Mouse (Mus musculus) cerebellum, adult (tissue): ENCODE data around the gene Pknox1.
"Not testable (repeated sequence)": the region's sequence is repeated elsewhere in the genome, so short reads cannot be mapped to it uniquely, and the experiment has no call there.

ENCODE experiments used
- ATAC-seq: cut with Nextera tagmentation; 2 replicates; pipeline ENCODE4 v1.9.2; 2017; ENCODE audit warnings: mild to moderate bottlenecking, moderate library complexity, mixed read lengths; ENCODE audit not compliant: insufficient number of reproducible peaks, low FRiP score, low TSS enrichment

Pknox1 gene

DNA sequence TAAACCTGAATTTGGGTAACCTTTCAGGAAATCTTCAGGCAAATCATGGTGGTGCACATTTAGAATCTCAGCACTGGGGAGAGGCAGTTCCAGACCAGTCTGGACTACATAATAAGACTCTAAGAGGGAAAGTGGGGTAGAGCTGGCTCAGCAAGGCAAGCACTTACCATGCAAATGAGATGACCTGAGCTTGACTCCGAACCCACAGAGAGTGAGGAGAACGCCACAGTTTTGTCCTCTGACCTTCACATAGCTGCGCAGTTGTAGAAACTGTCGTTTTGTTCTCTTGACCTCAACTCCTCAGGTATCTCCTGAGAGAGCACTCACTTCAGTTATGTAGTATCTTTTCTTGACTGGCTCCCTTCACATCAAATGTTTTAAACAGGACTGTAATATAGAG, 24.2 kb downstream of the Pknox1 start:
- ATAC-seq, result no peak

DNA sequence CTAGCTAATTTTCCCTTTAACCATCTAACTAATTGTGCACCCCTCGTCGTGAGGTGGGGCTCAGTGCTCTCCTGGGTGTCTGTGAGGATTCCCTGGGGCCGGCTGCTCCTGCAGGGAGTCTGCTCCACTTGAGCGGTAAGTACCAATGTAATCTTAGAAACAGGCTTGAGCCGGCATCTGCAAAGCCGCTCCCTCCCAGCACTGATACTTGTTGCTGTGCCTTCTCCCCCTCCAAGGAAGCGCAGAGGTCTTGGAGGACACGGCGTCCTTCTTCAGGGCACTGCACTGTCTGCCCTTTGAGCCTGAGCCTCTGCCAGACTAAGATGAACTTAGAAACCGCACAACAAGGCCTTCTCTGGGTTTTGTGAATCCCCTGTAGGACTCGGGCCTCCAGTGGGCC, 26.3 kb downstream of the Pknox1 start:
- ATAC-seq, result no peak

DNA sequence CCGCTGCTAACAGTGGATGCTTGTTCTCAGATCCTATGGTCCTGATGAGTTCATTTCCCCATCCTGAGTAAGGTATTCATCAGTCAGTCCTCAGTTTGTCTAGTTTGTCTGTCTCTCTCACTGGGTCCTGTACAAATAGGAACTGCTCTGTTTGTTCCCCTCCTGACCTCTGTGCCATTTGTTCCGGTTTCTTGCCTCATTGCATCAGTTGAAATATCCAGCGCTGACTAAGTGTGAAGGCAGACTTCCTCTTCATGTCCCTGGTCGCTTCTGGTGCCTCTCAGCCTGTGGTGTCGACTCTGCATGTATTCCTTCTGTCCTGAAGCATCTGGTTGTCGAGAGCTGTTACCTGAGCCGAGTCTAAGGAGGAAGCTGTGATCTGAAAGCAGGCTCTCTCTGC, 30.1 kb downstream of the Pknox1 start:
- no peak for ATAC-seq

DNA sequence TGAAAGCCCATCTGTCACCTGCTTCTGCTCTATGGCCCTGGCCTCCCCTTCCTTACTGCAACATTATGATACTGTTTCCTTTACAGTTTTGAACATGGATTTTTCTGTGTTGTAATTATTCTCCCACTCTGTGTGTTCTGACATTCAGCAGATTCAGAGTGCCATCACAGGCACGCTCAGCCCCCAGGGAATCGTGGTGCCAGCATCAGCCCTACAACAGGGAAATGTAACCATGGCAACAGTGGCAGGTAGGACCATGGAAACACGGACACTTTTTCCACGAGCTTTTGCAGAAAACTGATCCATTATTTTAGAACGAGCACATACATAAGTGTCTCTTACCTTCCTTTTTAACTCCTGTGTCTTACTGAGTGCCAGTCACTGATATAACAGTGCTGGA, 30.5 kb downstream of the Pknox1 start:
- no peak for ATAC-seq

DNA sequence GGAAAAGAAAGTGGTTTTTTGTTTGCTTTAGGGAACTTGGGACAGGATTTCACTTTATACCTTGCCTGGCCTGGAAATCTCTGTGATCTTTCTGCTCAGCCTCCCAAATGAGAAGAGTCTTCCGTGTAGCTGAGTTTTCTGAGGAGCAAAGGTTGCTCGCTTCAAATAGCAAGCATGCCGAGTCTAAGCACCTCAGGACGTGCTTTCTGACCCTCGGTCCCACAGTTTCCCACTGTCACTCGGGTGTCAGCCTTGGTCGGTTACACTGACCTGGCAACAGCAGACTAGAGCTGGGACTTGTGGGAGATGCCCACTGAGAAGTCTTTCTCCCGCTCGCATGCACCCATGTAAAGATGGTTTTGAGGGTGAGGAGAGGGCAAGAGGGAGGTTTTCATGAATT, 33.4 kb downstream of the Pknox1 start:
- no peak for ATAC-seq

DNA sequence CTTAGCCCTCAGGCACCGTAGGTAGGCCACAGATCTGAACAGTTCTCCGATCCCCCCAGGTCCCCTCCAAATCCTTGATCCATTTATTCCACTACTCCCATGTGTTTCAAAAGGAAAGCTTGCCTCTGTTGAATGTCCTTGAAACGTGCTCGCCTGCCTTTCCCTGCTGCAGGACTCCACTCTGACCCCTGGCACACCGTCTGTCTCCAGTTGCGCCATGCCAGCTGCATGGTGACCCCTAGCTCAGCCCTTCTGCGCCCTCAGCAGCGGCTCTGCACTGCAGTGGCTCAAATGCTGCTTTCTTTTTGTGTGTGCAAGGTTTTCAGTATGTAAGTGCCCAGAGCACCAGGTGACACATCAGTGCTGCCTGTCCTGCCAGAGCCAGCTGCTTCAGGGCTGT, 34.1 kb downstream of the Pknox1 start:
- no peak for ATAC-seq

DNA sequence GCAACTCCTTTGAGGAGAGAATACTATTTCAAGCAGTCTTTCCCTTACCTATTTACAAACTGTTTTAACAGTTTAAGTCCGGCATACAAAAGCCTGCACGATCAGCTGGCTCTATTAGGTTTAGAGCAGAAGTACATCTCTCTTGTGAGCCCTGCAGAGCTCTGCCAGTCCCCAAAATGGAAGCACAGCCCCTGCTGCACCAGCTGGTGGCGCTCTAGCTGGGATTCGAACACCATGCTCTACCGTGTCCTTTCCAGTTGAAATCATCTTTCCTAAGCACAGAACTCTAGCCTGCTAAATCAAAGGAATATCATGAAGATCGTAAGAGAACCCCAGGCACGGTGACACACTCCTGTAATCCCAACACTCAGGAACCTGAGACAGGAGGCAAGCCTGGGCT, 41.9 kb downstream of the Pknox1 start:
- ATAC-seq, result no peak

DNA sequence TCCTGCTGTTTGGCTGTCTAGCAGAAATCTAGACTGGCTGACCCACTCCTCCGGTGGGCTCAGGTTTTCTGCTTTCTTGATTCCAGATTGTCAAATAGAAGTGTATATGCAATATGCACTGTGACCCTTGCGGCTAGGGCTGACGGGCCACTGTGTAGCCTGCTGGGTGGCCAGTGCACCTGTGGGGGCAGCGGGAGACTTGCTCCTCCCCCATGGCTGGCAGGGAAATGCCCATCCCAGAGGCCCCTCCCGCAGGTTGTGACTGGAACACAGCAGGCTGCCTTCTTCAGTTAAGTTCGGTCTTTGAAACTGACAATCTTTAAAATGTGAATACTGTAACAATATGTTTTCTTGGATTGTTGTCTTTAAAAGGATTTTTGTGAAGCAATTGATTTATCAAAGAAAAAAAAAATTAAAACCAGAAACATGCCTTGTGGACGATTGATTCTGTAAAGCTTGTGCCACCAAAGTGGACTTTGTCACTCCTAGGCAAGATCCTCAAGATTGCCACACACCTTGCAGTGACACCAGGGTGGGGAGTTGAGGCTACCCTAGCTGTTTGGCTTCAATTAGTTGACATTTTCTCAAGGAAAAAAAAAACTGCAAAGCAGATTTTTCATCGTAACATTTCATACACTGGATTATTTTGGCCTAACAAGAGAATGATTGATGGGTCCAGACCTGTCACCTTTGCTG, 42.9 kb downstream of the Pknox1 start:
- no peak for ATAC-seq

DNA sequence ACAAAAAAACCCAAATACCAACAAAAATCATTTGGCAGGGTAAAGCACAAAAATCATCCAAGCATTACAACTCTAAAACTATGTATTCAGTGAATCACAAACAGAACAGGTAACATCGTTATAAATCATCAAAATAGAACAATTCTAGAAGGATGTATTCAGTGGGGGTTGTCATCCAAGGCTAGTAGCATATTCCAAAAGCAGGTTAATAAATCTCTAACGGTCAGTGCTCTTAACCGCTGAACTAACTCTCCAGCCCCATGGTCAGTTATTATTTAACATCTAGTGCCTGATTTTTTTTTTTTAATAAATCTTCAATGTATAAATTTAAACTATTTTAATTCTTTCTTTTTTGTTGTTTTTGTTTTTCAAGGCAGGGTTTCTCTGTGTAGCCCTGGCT, 44.6 kb downstream of the Pknox1 start:
- ATAC-seq, result not testable (repeated sequence)

DNA sequence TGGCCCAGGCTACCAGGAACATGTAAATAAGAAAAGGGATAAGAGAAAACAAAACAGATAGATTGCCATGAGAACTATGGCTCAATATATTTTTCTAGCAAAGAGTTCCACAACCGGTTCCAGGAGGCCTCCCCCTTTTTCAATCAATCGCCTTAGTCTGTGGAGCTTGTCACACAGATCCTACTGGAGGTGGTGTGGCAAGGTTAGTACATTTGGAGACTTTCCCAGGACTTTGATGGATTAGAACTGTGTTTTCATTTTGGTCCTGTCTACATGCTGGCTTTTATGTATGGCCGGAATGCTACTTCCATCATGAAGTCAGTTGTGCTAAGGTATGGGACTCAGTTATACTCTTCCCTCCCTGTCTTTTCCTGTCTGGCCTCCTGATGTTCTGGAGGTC, 45.4 kb downstream of the Pknox1 start:
- no peak for ATAC-seq

DNA sequence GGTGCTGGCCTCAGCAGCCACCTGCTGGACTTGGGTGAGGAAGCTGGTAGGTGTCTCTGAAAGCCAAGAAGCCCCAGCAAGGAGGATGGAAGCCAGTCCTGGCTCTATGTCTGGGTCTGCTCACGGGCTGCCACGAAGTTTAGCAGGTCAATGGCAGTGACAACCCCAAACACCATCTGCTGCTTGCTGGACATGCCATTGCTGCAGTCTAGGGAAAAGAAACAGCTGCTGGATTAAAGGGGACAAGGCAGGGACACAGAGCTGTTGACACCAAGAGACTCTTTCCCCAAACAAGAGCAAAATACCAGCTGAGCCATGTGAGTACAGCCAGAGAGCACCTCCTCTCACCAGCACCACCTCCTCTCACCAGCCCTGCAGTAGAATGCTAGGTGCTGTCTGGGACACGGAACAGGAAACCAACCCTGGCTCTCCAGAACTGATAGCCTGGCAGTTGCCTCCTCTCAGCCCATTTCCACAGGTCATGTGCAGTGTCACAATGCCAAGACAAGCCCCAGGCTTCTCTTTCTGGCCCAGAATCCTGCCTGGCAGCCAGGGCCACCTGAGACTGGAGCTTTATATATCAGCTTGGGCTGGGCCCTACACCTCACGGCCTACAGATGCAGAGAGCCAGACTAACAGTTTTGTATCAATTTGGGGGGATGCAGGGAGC, 48.7 kb downstream of the Pknox1 start:
- ATAC-seq, result no peak

DNA sequence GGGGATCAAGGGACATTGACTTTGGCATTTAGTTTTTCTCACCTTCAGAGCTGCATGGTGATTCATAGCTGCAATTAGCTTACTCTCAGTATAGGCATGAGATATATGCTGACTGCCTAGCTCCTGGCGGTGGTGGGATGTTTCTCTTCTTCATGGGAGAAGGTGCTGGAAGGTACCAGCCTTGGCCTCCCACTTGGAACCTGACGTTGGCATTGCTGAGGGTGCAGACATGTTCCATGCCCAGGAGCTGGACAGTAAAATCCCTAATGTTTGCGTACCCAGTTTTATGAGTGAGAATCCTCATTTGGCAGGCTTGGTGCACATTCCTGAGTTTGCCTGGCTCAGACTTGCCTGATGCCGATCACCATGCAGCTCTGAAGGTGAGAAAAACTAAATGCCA, 58.6 kb downstream of the Pknox1 start:
- no peak for ATAC-seq

DNA sequence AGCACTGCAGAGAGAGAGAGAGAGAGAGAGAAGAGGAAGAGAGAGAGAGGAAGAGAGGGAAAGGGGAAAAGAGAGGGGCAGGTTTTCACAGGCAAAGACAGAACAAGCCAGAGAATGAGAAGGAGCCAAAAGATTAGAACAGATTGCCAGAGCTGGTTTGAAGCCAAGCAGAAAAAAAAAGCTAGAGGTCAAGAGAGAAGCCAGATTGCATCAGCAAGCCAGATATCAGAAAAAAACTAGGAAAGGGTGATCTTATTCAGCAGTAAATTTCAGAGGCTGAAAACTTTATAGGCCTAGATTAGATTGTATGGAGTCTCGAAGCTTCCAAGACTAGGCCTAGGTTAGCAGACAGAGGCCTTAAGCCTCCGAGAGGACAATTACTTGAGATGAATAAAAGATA, 63.4 kb downstream of the Pknox1 start:
- ATAC-seq, result no peak

DNA sequence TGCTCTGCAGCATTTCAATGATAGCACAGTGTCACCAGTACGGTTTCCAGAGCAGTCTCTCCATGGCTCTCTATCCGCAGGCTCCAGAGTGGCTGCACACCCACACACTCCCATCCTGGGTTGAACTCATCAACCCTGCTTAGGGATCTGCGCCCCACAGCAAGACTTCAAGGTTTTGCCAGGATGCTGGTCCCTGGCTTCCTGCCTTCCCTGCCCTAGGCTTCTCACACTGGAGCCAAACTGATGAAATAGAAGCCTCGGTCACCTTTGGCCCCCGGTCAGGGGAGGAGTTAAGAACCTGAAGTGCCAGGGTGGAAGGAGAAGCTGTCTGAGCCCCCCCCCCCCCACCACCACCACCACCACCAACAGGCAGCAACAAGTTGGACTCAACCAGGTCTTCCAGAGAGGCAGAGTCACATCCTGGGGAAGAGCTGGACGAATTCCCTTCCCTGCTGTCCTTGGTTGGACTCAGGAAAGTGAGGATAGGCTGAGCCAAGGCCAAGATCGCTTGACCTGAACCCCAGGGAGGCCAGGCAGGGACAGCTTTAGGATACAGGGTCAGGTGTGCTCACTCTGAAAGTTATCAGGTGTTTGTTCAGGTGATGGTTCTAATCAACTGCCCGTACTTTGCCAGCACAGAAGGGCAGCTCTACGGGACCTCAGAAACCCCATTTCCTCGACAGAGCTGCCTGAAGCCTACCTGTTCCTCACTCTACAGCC, 66.7 kb downstream of the Pknox1 start:
- no peak; the same call in 1 of the 2 replicates for ATAC-seq

DNA sequence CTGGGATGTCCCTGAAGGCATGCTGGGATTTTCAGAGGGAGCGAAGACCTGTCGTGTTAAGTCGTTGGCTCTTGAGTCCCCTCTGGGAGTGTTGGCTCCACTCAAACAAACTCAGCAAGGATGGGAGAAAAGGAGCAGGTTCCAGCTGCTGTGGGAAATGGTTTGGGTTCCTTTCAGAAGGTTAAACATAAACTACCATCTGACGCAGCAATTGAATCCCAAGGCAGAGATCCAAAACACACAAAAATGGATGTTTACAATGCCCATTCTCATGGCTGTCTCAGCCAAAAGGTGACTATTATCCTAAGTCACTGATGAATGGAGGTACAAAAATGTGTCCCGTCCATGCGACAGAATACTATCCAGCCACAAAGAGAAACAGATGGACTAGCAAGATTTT, 68.5 kb downstream of the Pknox1 start:
- ATAC-seq, result no peak

DNA sequence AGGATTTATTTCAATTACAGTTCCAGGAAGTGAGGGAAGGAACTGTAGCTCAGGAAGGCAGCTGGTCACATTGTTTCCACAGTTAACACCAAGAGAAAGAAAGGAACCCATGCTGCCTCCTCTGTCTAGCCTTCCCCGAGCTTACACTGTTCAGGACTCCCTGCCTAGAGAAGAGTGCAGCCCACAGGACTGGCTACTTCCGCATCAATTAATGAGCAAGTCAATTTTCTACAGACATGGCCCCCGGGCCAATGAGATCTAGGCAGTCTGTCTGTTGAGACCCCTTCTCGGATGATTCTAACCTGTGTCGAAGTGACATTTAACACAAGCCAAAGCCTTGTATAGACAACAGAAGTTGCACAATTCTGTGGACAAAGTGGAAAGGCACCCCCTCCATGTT, 70.4 kb downstream of the Pknox1 start:
- no peak for ATAC-seq

DNA sequence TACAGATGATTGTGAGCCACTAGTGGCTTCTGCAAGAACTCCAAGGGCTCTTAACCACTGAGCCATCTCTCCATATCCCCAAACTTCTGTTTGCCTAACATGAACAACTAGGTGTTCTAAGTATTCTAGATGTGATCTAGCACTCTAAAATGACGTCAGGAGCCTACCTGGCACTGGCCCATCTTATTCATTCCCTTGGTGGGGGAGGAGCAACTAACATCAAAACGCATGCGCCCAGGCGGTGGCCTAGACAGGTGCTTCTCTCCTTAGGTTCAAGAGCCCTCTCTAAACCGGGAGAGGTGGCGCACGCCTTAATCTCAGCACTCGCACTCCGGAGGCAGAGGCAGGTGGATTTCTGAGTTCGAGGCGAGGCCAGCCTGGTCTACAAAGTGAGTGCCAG, 71.2 kb downstream of the Pknox1 start:
- ATAC-seq, result no peak

DNA sequence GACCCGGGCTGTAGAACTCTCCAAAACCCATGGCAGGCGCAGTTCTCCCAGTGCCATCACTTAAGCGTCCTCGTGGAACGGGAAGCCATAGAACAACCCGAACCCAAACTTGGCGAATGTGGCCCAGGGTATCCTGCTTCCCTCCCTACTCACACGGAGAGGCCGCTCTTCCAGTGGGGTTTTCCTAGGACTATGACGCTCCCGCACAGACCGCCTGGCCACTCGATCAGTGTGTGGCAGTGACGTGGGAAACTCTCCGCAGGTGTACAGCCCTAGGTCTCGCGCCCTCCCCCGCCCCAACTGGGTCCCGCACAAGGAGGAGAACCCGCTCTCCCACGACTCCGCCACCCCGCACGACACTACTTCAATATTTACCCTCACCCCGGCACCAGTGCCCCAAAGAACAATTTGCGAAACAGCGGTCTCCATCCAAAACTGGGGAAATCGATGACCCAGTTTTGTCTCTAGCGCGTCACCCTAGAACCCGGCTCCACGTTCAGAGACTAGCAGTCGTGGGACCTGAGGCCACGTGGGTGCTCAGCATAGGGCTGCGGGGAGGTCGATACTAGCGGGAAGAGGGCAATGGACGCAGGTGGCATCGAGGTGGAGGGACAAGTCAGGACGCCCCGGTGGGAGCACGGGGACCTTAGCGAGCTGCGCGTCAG, 71.9 kb downstream of the Pknox1 start:
- ATAC-seq, result no peak

DNA sequence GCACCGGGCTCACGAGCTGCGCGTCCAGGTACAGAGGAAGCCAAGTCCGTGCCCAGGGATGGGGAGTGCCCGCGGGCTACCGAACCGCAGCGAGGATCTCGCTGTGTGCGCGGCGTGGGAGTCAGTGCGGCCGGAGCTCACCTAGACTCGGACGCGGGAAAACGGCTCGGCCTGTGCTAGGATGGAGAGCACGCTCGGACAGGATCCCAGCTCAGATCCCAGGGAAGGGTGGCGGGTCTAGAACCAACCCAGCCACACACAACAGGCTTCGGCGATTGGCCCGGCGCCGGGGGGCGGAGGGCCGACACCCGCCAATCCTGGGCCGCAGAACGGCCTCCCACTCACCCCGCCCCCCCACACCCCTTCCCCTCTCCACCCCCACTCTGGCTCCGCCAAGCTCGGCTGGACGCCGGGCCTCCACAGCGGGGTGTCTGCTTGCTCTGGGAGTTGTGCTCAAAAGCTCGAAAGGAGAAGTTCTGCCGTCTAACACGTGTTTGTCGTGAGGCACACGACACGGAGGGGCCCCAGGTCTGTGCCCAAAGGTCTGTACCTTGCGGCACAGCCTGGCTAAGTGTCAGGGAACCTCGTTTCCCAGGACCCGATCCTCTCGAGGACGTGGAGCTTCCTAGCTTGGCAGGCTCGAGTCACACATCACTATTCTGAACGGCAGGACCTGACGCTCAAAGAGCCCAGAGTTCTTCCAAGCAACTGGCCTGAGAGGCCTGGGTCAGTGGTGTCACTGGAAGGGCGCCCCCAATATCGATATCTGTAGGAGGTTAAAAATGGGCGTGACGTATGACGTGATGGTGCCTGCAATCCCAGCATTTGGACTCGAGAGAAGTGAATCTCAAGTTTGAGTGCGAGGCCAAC, 72.6 kb downstream of the Pknox1 start, which contains the start of gene Cbs:
TSS of gene Cbs (minus strand) at position 297 of the 870 bp plus-strand sequence.
- ATAC-seq, result no peak
